Mouse (Mus musculus) kidney, adult 2 months (tissue): ENCODE measurements at regions not wholly inside any gene's neighbourhood (a gene's known extent, or its start where the extent isn't known, plus 50 kb on each side); places are given as distances from the start of the nearest gene placed in this dataset.

Experiments
- DNase-seq: peaks from one replicate; pipeline ENCODE4 v3.0.0; 2021
- H3K27ac ChIP-seq: fragments of 200-500 bp; 2 replicates; pipeline ENCODE4 v1.5.1; 2012; ENCODE audit warnings: low read depth, low read length, control low read depth, inconsistent platforms; ENCODE audit not compliant: insufficient read depth
- H3K27me3 ChIP-seq: fragments of 200-500 bp; replicated peaks from 2 replicates; pipeline ENCODE4 v1.6.1; 2012; ENCODE audit warnings: mild to moderate bottlenecking, moderate library complexity, low read length, inconsistent platforms; ENCODE audit not compliant: control insufficient read depth, insufficient read depth
- H3K36me3 ChIP-seq: fragments of 200-500 bp; 2 replicates; pipeline ENCODE4 v1.6.1; 2012; ENCODE audit warnings: mild to moderate bottlenecking, moderate library complexity, low read length, inconsistent platforms; ENCODE audit not compliant: control insufficient read depth, insufficient read depth
- H3K4me1 ChIP-seq: fragments of 200-500 bp; 2 replicates; pipeline ENCODE4 v1.6.1; 2011; ENCODE audit warnings: low read length; ENCODE audit not compliant: control insufficient read depth, insufficient read depth
- H3K4me3 ChIP-seq: fragments of 200-500 bp; 2 replicates; pipeline ENCODE4 v1.5.1; 2011; ENCODE audit warnings: mild to moderate bottlenecking, low read depth, low read length, control low read depth; ENCODE audit not compliant: insufficient read depth
- CTCF ChIP-seq: fragments of 200-500 bp; conservative IDR thresholded peaks from 2 replicates; pipeline ENCODE4 v1.5.1; 2011; ENCODE audit warnings: low read depth, mild to moderate bottlenecking, control low read depth, low read length, moderate library complexity, mixed read lengths; ENCODE audit not compliant: insufficient read depth, insufficient read length
- POLR2A ChIP-seq: fragments of 200-500 bp; IDR thresholded peaks from one replicate; pipeline ENCODE4 v1.6.1; 2011; ENCODE audit warnings: low read depth, low read length, control low read depth
- WGBS: fragments of 180-500 bp; shearing (Covaris S2); methylation state at CpG from one replicate; pipeline ENCODE4 v1.1.7; 2018; 5-methylcytosine and 5-hydroxymethylcytosine counted together

DNA sequence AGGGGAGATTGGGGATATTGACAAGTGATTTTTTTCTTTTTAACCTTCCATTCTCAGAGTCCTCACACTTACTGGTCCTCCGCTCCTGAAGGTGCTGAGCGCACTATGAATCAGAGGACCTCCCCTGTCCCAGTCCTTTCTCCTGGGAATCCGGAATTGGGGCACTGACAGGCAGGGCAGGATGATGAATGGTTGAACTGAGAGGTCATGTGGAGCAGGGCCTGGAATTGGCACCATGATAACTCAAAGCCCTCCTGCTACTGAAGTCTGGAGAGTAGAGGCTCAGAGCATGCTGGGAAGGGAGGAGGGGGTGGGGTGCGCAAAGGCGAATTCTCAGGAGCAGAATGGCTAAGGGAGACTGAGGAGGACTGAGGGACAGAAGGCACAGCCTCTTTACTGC, 87.9 kb upstream of the 9330182O14Rik start:
- Histone ChIP-seq H3K4me1 (no peaks in the 10 kb centered on the region), H3K4me3 (no peak overlapping the region), H3K27me3 (no peaks in the 10 kb centered on the region), H3K27ac (no peak overlapping the region), H3K36me3 (no peaks in the 10 kb centered on the region)
- TF ChIP-seq CTCF = no peak
- TF ChIP-seq POLR2A = no peak
- no peak for DNase-seq
- 50% methylated on average over 5 of the region's 5 CpGs for WGBS

DNA sequence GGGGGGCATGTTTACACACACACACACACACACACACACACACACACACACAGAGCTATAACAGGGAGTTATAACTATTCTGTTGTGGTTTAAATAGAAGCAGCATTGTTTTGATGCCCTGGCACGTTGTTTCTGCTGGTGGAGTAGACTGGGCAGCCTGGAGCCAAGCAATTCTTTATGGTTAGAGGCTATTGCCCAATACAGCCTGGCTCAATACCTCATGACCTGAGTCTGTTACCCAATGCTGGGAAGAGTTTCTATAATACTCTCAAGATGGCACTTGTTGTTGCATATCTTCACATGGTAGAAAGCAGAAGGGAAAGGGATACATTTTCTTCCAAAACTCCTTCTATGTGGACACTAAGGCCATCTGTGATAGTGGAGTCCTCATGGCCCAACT, 87.1 kb upstream of the 9330182O14Rik start:
- no peaks in the 10 kb centered on the region for H3K36me3 ChIP-seq
- WGBS = 58% methylated on average over 1 of the region's 1 CpGs
- H3K27me3 ChIP-seq = no peaks in the 10 kb centered on the region
- no peak for TF ChIP-seq CTCF
- TF ChIP-seq POLR2A = no peak
- no peak overlapping the region for H3K27ac ChIP-seq
- no peak for DNase-seq
- no peak overlapping the region for H3K4me3 ChIP-seq
- no peaks in the 10 kb centered on the region for H3K4me1 ChIP-seq

- TF ChIP-seq CTCF = no peak
- TF ChIP-seq POLR2A = no peak
Measured at GRCm38 (mm10) chr15:40068051-40068450, 66.1 kb upstream of the 9330182O14Rik start.

GRCm38 (mm10) chr15:40075334-40075893, 58.8 kb upstream of the 9330182O14Rik start:
- no peak overlapping the region for H3K4me3 ChIP-seq
- no peaks in the 10 kb centered on the region for H3K4me1 ChIP-seq
- no peaks in the 10 kb centered on the region for H3K36me3 ChIP-seq
- H3K27ac ChIP-seq = no peak overlapping the region
- TF ChIP-seq POLR2A = no peak
- TF ChIP-seq CTCF = no peak
- no peak for DNase-seq
- H3K27me3 ChIP-seq = no peaks in the 10 kb centered on the region
- WGBS = 65% methylated on average over 3 of the region's 3 CpGs

More at GRCm38 (mm10) chr15:40068051-40068450, 66.1 kb upstream of the 9330182O14Rik start:
- 89% methylated on average over 2 of the region's 2 CpGs for WGBS
- no peaks in the 10 kb centered on the region for H3K4me1 ChIP-seq
- DNase-seq = no peak
- no peak overlapping the region for H3K4me3 ChIP-seq
- no peak overlapping the region for H3K27ac ChIP-seq
- no peaks in the 10 kb centered on the region for H3K36me3 ChIP-seq
- no peaks in the 10 kb centered on the region for H3K27me3 ChIP-seq

DNA sequence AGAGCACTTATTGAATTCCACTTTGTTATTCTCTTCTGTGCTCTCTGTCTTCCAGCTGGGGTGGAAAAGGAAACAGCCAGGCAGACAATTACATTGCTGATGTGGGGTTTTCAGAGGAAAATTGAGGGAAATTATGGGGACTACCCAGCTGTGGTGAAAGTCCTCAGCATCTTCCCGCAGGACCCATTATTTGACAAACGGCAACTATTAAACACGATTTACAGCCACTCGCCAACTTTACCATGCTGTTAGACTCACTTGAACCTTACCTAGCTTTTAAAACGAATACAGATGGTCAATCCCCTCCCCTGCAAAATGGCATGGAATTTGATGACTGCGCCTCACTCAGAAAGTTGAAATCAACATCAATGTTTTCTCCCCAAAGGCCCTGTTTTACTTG, 54.3 kb upstream of the 9330182O14Rik start:
- no peaks in the 10 kb centered on the region for H3K4me1 ChIP-seq
- no peak for TF ChIP-seq POLR2A
- no peak for TF ChIP-seq CTCF
- no peak overlapping the region for H3K4me3 ChIP-seq
- no peaks in the 10 kb centered on the region for H3K36me3 ChIP-seq
- no peak overlapping the region for H3K27ac ChIP-seq
- WGBS = 53% methylated on average over 6 of the region's 6 CpGs
- H3K27me3 ChIP-seq = no peaks in the 10 kb centered on the region
- no peak for DNase-seq
